Mouse (Mus musculus): ENCODE measurements around the gene Sel1l2. TPM values are rescaled to one million over a fixed set of nuclear protein-coding genes. Genes with fewer than 3 reads are reported as not detected.

Sel1l2 gene
- not detected for polyA plus RNA-seq (2017; shearing (Covaris generic))

DNA sequence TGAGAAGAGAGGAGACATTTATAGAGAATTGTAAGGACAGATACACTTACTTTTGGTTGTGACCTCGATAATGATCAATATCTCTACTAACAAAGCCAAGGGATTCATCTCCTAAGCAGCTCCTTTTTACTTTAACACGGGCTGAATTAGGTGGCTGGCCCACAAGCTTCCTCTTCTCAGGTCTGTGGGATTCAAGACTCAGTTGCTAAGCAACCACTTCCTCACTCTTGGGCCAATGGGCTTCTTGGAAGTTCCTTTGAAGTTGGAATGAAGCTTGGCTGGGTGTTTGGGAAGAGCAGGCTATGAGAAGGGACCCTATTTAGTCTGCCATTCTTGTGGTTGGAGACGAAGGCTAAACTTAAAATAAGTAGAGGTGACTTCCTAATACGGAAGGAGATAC is at the start of gene Sel1l2:
TSS of gene Sel1l2 (minus strand) at position 182 of the 400 bp plus-strand sequence.

GRCm38 (mm10) chr2:140395179-140395578 is 5.7 kb upstream of the Sel1l2 start, which contains the start of gene Macrod2:
Gene Macrod2 (plus strand): TSS chr2:140395309.

Other genes with a start within 250 kb of the Sel1l2 start
- gene Gm17374, start 237.7 kb downstream of the Sel1l2 start, polyA plus RNA-seq (2017; shearing (Covaris generic)): not detected
- gene Esf1, start 219.1 kb downstream of the Sel1l2 start, polyA plus RNA-seq (2017; shearing (Covaris generic)): 20.2 TPM
- 25.9 TPM for gene Ndufaf5, start 219.1 kb downstream of the Sel1l2 start, polyA plus RNA-seq (2017; shearing (Covaris generic))
- gene Macrod2, start 5.6 kb upstream of the Sel1l2 start, polyA plus RNA-seq (2017; shearing (Covaris generic)): 0.84 TPM

Data from activated CD4-positive, CD25-positive, alpha-beta regulatory T cell, adult 9 weeks (primary cell).